Mouse (Mus musculus) liver, embryonic 11.5 days (tissue): ENCODE results near the gene Glb1l. TPM values are rescaled to one million over a fixed set of nuclear protein-coding genes. Genes with fewer than 3 reads are reported as not detected.

Experiments
- ATAC-seq: fragments of 200-750 bp; cut with Nextera tagmentation; replicated peaks from 2 replicates; pipeline ENCODE4 v1.8.0; 2017; ENCODE audit warnings: moderate number of reproducible peaks, mild to moderate bottlenecking, moderate TSS enrichment, moderate library complexity; ENCODE audit not compliant: low FRiP score
- DNase-seq: peaks from one replicate; pipeline ENCODE4 v3.0.0-alpha.2; 2017; ENCODE audit warnings: low spot score
- H3K27ac ChIP-seq: fragments of 300-500 bp; sonication (generic); 2 replicates; pipeline ENCODE4 v1.5.1; 2014; ENCODE audit warnings: mild to moderate bottlenecking, low read depth, low read length, control low read depth
- H3K27me3 ChIP-seq: fragments of 300-500 bp; sonication (generic); replicated peaks from 2 replicates; pipeline ENCODE4 v1.6.1; 2014; ENCODE audit warnings: low read length, mixed read lengths; ENCODE audit not compliant: control insufficient read depth, insufficient read depth
- H3K36me3 ChIP-seq: fragments of 300-500 bp; sonication (generic); 2 replicates; pipeline ENCODE4 v1.6.1; 2014; ENCODE audit warnings: mild to moderate bottlenecking, low read length, moderate library complexity, mixed read lengths; ENCODE audit not compliant: control insufficient read depth, insufficient read depth
- H3K4me1 ChIP-seq: fragments of 300-500 bp; sonication (generic); replicated peaks from 2 replicates; pipeline ENCODE4 v1.6.1; 2014; ENCODE audit warnings: low read length, mixed read lengths; ENCODE audit not compliant: control insufficient read depth, insufficient read depth
- H3K4me2 ChIP-seq: fragments of 300-500 bp; sonication (generic); 2 replicates; pipeline ENCODE4 v1.6.1; 2014; ENCODE audit warnings: mild to moderate bottlenecking, control low read depth, moderate library complexity
- H3K4me3 ChIP-seq: fragments of 300-500 bp; sonication (generic); 2 replicates; pipeline ENCODE4 v1.5.1; 2014; ENCODE audit warnings: low read depth, low read length, control low read depth
- H3K9ac ChIP-seq: fragments of 300-500 bp; sonication (generic); 2 replicates; pipeline ENCODE4 v1.6.1; 2014; ENCODE audit warnings: low read depth, low read length, control low read depth
- H3K9me3 ChIP-seq: fragments of 300-500 bp; sonication (generic); 2 replicates; pipeline ENCODE4 v1.6.1; 2016; ENCODE audit warnings: low read length, inconsistent platforms, mixed read lengths; ENCODE audit not compliant: control insufficient read depth
- WGBS: fragments of 180-500 bp; shearing (Covaris S2); extraction: QIAGEN DNeasy Blood & Tissue Kit; methylation state at CpG from one replicate; pipeline ENCODE4 v1.1.7; 2014; 5-methylcytosine and 5-hydroxymethylcytosine counted together
- polyA plus RNA-seq: library from polyadenylated mRNA; unstranded; fragments of >200 nt; fragmentation: Nextera tagmentation; extraction: Ambion mirVana; gene quantifications from 2 replicates; pipeline ENCODE4 v1.2.1, GENCODE M21; 2014

Glb1l gene
- polyA plus RNA-seq, 1 experiment from 2014 or later = 9.1 TPM

DNA sequence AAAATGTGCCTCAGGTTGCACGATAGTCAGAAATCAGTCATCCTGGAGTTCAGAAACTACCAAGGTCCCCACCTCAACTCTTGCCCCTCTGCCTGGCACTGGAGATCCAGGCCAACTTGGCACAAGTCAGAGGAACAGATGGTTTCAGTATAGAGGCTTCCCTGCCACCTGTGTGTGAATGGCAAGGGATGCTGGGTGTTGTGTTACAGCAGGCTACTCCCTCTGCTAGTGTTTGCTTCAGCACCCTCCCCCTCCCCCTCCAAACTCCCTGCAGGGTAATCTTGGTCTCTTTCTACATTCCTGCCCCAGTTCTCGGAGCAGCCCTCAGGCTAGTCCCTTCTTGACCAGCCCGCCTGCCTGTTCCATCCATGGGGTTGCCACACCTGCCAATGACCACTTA, 39.9 kb upstream of the Glb1l start:
- Histone ChIP-seq H3K27me3 (no peaks in the 10 kb centered on the region; the same call in 1 of the 2 replicates), H3K36me3 (no peaks in the 10 kb centered on the region), H3K9me3 (no peaks in the 10 kb centered on the region), H3K4me1 (peaks cover 13% of the 10 kb centered on the region), H3K4me2 (no peak overlapping the region), H3K4me3 (no peak overlapping the region), H3K27ac (no peak overlapping the region), H3K9ac (no peak overlapping the region)
- ATAC-seq (no peak), DNase-seq (no peak)
- 84% methylated on average over 3 of the region's 3 CpGs for WGBS

DNA sequence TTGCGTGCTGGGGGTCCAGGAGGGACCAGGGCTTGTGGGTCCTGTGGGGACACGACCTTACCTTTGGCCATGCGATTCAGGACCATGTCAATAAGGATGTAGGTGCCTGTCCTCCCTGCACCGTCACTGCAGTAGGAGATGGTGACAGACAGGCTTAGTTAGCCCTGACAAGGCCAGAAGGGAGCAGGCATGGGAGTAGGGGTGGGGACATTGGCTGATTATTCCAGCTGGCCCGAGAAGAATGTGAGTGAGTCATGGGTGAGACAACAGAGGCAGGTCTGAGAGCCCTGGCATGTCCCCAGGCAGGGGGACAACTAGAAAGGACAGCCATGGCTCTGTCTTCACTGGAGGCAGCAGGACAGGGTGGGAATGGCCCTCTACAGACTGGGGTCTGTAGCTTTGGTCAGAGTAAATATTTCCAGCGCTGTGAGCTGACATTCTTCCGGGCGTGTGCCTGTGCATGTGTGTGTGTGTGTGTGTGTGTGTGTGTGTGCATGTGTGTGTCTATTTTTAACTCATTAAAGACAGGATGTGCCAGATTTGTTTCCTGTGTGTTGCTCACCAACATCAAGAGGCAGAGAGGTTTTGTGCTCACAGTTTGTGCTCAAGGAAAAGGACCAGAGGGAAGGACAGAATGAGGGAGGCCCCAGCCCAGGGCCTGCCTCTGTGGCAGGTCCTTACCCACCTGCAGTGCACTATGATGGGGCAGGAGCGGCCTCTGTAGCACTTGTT, 37.6 kb upstream of the Glb1l start:
- ATAC-seq = no peak
- Histone ChIP-seq H3K27me3 (no peaks in the 10 kb centered on the region; the same call in 1 of the 2 replicates), H3K27ac (no peak overlapping the region), H3K4me3 (no peak overlapping the region), H3K36me3 (no peaks in the 10 kb centered on the region; the same call in 1 of the 2 replicates), H3K9me3 (no peaks in the 10 kb centered on the region), H3K4me2 (no peak overlapping the region), H3K9ac (0 out of 2 replicates have a peak overlapping the region, but pooled peaks have one; percentile 9), H3K4me1 (peaks cover 12% of the 10 kb centered on the region)
- DNase-seq = no peak
- 58% methylated on average over 9 of the region's 9 CpGs for WGBS

DNA sequence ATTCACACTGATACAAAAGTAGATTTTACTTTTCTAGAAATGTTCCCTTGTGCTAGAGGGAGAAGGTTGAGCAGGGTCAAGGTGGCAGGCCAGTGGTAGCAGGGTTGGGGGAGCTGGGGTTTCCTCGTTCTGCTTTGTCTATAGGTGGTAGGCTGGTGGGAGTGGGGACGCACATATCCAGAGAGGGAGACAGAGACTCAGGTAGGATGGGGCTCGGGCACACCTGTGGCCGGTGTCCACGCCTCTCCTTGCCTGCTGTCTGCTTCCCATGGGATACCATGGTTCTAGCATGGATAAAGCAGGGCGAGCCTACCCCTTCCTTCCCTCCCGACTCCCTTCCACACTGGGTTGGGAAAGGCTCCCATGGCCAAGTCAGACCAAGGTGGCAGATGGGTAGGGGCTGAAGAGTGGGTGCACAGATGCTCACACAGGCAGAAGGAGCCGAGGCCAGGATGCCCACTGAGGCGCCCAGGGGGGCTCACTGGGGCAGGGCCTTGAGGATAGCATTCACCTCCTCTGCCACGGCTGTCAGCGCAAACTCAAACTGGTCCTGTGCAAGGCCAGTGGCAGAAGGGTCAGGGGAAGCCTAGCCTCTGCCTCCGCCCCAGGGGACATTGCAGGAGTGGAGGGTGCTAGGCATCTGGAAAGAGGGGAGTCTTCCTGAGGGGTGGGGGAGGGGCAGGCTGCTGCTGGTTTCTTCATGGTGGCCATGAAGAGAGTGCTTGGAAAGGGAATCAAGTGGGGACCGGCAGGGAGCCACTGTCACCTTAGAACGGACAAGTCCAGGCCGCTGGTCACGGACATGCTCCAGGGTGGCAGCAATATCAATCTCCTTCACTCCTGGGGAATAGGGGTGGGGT, 36.7 kb upstream of the Glb1l start:
- no peak for ATAC-seq
- Histone ChIP-seq H3K4me3 (no peak overlapping the region), H3K9me3 (no peaks in the 10 kb centered on the region), H3K27me3 (no peaks in the 10 kb centered on the region; the same call in 1 of the 2 replicates), H3K4me1 (peaks cover 12% of the 10 kb centered on the region), H3K36me3 (no peaks in the 10 kb centered on the region; the same call in 1 of the 2 replicates), H3K9ac (no peak overlapping the region), H3K4me2 (no peak overlapping the region), H3K27ac (no peak overlapping the region)
- 82% methylated on average over 16 of the region's 16 CpGs for WGBS
- no peak for DNase-seq

DNA sequence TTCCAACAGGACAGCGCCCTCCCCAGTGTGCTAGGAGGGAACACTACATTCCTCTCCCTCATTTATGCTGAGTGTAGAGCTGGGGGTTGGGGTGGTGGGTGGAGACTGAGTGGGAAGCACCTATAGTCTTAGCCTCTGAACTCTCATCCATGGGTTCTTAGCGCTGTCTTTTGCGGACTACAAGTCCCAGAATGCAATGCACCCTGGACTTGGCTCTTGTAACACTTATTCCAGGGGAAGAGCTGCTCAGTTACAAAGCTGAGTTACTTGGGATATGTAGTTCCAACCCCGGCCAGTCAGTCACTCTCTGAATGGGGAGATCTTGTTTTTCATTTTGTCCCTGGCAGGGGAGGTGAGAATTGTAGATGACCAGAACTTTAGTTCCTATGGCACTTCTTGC, 34.2 kb upstream of the Glb1l start:
- DNase-seq = no peak
- WGBS = 22% methylated on average over 4 of the region's 4 CpGs
- no peaks in the 10 kb centered on the region for H3K9me3 ChIP-seq
- peaks cover 10% of the 10 kb centered on the region for H3K4me1 ChIP-seq
- no peak overlapping the region for H3K27ac ChIP-seq
- no peak overlapping the region for H3K9ac ChIP-seq
- peak; percentile 69 for ATAC-seq
- H3K36me3 ChIP-seq = no peaks in the 10 kb centered on the region; the same call in 1 of the 2 replicates
- H3K27me3 ChIP-seq = no peaks in the 10 kb centered on the region; the same call in 1 of the 2 replicates
- H3K4me2 ChIP-seq = no peak overlapping the region
- H3K4me3 ChIP-seq = no peak overlapping the region

DNA sequence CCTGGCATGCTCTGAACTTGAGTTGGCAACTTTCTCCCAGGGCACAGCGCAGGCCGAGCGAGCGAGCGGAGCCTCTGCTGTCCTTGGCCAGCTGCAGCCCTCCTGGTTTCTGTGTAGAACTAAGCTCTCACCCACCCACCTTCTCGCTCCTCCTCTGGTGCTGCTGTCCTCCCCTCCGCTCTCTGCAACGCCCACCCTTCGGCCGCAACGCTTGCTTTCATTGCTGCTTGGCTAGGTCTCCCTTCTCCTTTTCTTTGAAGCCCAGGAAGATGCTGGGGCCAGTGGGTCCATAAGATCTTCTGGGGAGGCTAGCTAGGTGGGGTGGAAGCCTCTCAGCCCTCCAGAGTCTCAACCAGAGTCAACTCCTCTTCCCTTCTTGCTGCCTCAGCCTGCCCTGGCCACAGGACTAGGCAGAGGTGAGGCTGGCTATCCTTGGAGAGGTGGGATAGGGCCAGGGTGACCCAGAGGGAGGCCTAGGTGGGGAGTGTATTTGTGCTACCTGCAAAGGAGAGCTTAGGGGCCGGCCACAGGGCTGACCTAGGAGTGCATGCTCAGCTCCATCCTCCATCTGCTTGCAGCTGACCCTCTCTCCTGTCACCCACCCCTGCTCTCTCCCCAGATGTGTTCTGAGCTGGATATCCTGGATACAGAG, 33.7 kb upstream of the Glb1l start:
- Histone ChIP-seq H3K9me3 (no peaks in the 10 kb centered on the region), H3K9ac (no peak overlapping the region), H3K4me3 (no peak overlapping the region), H3K27me3 (no peaks in the 10 kb centered on the region; the same call in 1 of the 2 replicates), H3K36me3 (no peaks in the 10 kb centered on the region; the same call in 1 of the 2 replicates), H3K4me2 (no peak overlapping the region), H3K27ac (no peak overlapping the region), H3K4me1 (peaks cover 10% of the 10 kb centered on the region)
- 88% methylated on average over 12 of the region's 12 CpGs for WGBS
- ATAC-seq = no peak
- no peak for DNase-seq

DNA sequence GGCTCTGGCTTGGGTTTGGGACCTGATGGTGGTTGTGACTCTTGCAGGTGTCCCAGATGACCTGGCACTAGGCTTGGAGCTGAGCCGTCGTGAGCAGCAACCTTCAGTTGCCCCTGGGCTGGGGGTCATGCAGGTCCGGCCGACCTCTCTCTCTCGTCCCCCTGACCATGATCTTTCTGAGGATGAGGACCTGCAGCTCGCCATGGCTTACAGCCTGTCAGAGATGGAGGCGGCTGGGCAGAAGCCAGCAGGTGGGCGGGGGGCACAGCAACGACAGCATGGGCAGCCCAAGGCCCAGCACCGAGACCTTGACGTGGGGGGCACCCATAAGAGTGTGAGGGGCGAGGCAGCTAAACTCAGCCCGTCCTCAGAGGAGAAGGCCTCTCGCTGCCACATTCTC, 32.8 kb upstream of the Glb1l start:
- no peak overlapping the region for H3K4me2 ChIP-seq
- peaks cover 8% of the 10 kb centered on the region for H3K4me1 ChIP-seq
- WGBS = 88% methylated on average over 14 of the region's 14 CpGs
- no peak overlapping the region for H3K4me3 ChIP-seq
- no peak overlapping the region for H3K27ac ChIP-seq
- ATAC-seq = no peak
- DNase-seq = no peak
- no peaks in the 10 kb centered on the region for H3K9me3 ChIP-seq
- H3K36me3 ChIP-seq = no peaks in the 10 kb centered on the region; the same call in 1 of the 2 replicates
- H3K27me3 ChIP-seq = no peaks in the 10 kb centered on the region; the same call in 1 of the 2 replicates
- no peak overlapping the region for H3K9ac ChIP-seq

DNA sequence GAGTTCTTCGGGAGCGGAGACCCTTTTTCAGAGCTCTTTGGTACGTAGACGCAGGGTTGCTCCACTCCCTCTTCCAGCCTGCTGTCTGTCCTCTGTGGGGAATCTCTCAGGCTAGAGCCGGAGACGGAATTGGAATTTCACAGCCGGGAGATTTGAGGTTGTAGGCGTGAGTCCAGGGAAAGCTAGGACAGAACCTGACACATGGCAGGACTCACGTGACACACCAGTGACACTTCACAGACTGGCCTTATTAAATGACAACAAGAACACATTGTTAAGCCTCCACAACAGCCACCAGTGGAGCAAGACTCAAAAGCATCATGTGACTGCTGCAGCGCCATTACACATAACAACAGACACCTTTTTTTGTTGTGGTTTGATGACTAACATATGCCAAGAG, 29.0 kb upstream of the Glb1l start:
- no peak overlapping the region for H3K9ac ChIP-seq
- H3K27me3 ChIP-seq = no peaks in the 10 kb centered on the region
- no peaks in the 10 kb centered on the region; the same call in 1 of the 2 replicates for H3K36me3 ChIP-seq
- no peaks in the 10 kb centered on the region for H3K9me3 ChIP-seq
- WGBS = 89% methylated on average over 10 of the region's 10 CpGs
- H3K27ac ChIP-seq = no peak overlapping the region
- H3K4me2 ChIP-seq = no peak overlapping the region
- DNase-seq (no peak), ATAC-seq (no peak)
- peaks cover 4% of the 10 kb centered on the region; the same call in 1 of the 2 replicates for H3K4me1 ChIP-seq
- no peak overlapping the region for H3K4me3 ChIP-seq
